8 mouse cellular contexts compared by ENCODE assay signal in the genomic region with DNA sequence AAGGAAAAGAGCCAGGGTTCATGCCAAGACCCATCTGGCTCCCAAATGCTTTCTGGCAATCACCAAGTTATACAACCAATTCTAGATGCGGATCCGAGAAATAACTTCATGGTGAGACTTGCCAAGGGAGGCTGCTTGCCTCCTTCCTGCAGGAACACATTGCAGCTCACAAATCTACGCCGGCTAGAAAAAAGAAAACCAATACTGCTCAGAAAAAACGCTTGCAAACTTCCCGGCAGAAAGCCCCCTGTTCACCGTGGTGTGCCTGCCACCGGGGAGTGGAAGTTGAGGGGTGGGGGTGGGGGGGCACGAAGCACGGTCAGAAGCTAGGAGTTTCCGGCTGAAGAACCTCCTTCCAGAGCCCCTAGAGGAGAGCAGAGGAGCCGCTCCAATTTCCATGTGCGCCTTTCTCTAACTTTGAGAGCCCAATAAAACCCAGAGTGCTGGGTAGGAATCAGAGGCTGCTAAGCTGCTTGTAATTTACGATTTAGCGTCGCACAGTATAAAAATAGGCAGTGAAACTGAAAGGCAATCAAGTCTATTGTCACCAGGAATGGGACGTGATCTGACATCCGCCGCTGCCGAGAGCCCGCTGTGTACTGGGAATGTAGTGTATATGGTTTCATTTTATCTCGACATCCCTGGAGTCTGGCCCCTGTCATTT.
A peak's percentile ranks its signal among the peaks of the same experiment; 100 is the strongest.
DNase-seq lines count a peak whose midpoint lies in the region; ATAC-seq and TF ChIP-seq lines count a peak whose summit lies in the region.

No protein-coding gene starts in this region.

- no peaks in the 10 kb centered on the region for H3K27me3 ChIP-seq in intestine, embryonic 15.5 days (replicated peaks)
- no peaks in the 10 kb centered on the region for H3K27me3 ChIP-seq in liver, adult 2 months (ENCODE audit: control insufficient read depth, insufficient read depth, low read length)
- peaks cover 15% of the 10 kb centered on the region for H3K27me3 ChIP-seq in midbrain, embryonic 15.5 days (replicated peaks)

- H3K4me3 ChIP-seq in intestine, embryonic 15.5 days (replicated peaks): peak overlapping the region; percentile 35
- peak overlapping the region; percentile 22 for H3K4me3 ChIP-seq in liver, adult 2 months (ENCODE audit: insufficient read depth, low read depth, low read length)
- peak overlapping the region; percentile 22 for H3K4me3 ChIP-seq in midbrain, embryonic 15.5 days

- no peak overlapping the region for H3K27ac ChIP-seq in intestine, embryonic 15.5 days
- peak overlapping the region; percentile 67 for H3K27ac ChIP-seq in liver, adult 2 months (replicated peaks; ENCODE audit: insufficient read depth, low read depth, low read length)
- no peak overlapping the region for H3K27ac ChIP-seq in midbrain, embryonic 15.5 days

- no peaks in the 10 kb centered on the region for H3K79me2 ChIP-seq in liver, adult 2 months (ENCODE audit: control insufficient read depth, insufficient read depth, low read length)

- no peaks in the 10 kb centered on the region for H3K36me3 ChIP-seq in intestine, embryonic 15.5 days
- no peaks in the 10 kb centered on the region for H3K36me3 ChIP-seq in liver, adult 2 months (ENCODE audit: control insufficient read depth, insufficient read depth, low read length)
- no peaks in the 10 kb centered on the region for H3K36me3 ChIP-seq in midbrain, embryonic 15.5 days (replicated peaks)

- H3K4me1 ChIP-seq in intestine, embryonic 15.5 days (replicated peaks): peaks cover 15% of the 10 kb centered on the region
- no peaks in the 10 kb centered on the region for H3K4me1 ChIP-seq in liver, adult 2 months (ENCODE audit: control insufficient read depth, insufficient read depth, low read length)
- H3K4me1 ChIP-seq in midbrain, embryonic 15.5 days: peaks cover 30% of the 10 kb centered on the region

- peak; percentile 55 for ATAC-seq in intestine, embryonic 15.5 days
- ATAC-seq in midbrain, embryonic 15.5 days (replicated peaks): no peak; the same call in 1 of the 2 replicates

- H3K9me3 ChIP-seq in intestine, embryonic 15.5 days: no peaks in the 10 kb centered on the region
- no peaks in the 10 kb centered on the region for H3K9me3 ChIP-seq in midbrain, embryonic 15.5 days

- 6% methylated on average over 22 of the region's 22 CpGs for WGBS in intestine, embryonic 15.5 days
- WGBS in liver, adult 2 months: 26% methylated on average over 22 of the region's 22 CpGs
- 5% methylated on average over 22 of the region's 22 CpGs for WGBS in midbrain, embryonic 15.5 days

- no peak for TF ChIP-seq POLR2A in liver, adult 2 months (IDR thresholded peaks at IDR 0.05; ENCODE audit: extremely low read depth, insufficient read depth, low read length)

- H3K9ac ChIP-seq in intestine, embryonic 15.5 days: peak overlapping the region; percentile 43; the same call in 1 of the 2 replicates
- peak overlapping the region; percentile 16; the same call in 1 of the 2 replicates for H3K9ac ChIP-seq in liver, adult 2 months (ENCODE audit: low read depth, low read length)
- H3K9ac ChIP-seq in midbrain, embryonic 15.5 days: no peak overlapping the region

- H3K4me2 ChIP-seq in intestine, embryonic 15.5 days (replicated peaks): peak overlapping the region; percentile 72
- H3K4me2 ChIP-seq in midbrain, embryonic 15.5 days: peak overlapping the region; percentile 52

- no peak for TF ChIP-seq CTCF in liver, adult 2 months (IDR thresholded peaks at IDR 0.05; ENCODE audit: low read depth, low read length)

- peak; percentile 47 to 60 for DNase-seq in right cerebral cortex, adult 2 months (ENCODE audit: low spot score in 2 of 2)
- DNase-seq in right cerebral cortex, postnatal 36 days (ENCODE audit: low spot score in 2 of 2): no peak
- DNase-seq in cerebellum, postnatal 36 days: peak; percentile 42 to 46
- DNase-seq in gonadal fat pad, adult 2 months (ENCODE audit: low read depth): peak; percentile 10
- peak; percentile 7 for DNase-seq in liver, adult 2 months (ENCODE audit: extremely low read depth, low read depth, low spot score)
- DNase-seq in thymus, postnatal 14 days: peak; percentile 50

Comparison
In these comparisons a context has a peak if more than half of its experiments do, and no peak if none do; other contexts are left out.
1. DNase-seq: peak in right cerebral cortex, adult 2 months (2 of 2), cerebellum, postnatal 36 days (2 of 2), gonadal fat pad, adult 2 months (single experiment), liver, adult 2 months (single experiment) and thymus, postnatal 14 days (single experiment); none in right cerebral cortex, postnatal 36 days (0 of 2).
2. Peak in every context shown above with its lines, with median percentiles within 50 percentile points of each other: H3K4me3 ChIP-seq.